Mouse (Mus musculus) heart, embryonic 10.5 days (tissue): ENCODE data around the gene Btbd3. TPM values are rescaled to one million over a fixed set of nuclear protein-coding genes. Genes with fewer than 3 reads are reported as not detected.
A peak's percentile ranks its signal among the peaks of the same experiment; 100 is the strongest.

Experiments used
- DNase-seq: peaks from one replicate; pipeline ENCODE4 v3.0.0-alpha.2; 2017; ENCODE audit warnings: low spot score
- H3K27ac ChIP-seq: fragments of 300-500 bp; sonication (generic); 2 replicates; pipeline ENCODE4 v1.5.1; 2016; ENCODE audit warnings: mild to moderate bottlenecking
- H3K27me3 ChIP-seq: fragments of 300-500 bp; sonication (generic); 2 replicates; pipeline ENCODE4 v1.6.1; 2016; ENCODE audit warnings: mild to moderate bottlenecking; ENCODE audit not compliant: poor library complexity, insufficient read depth, severe bottlenecking
- H3K36me3 ChIP-seq: fragments of 300-500 bp; sonication (generic); 2 replicates; pipeline ENCODE4 v1.6.1; 2016; ENCODE audit warnings: mild to moderate bottlenecking, moderate library complexity
- H3K4me1 ChIP-seq: fragments of 300-500 bp; sonication (generic); 2 replicates; pipeline ENCODE4 v1.6.1; 2016; ENCODE audit warnings: mild to moderate bottlenecking
- H3K4me3 ChIP-seq: fragments of 300-500 bp; sonication (generic); 2 replicates; pipeline ENCODE4 v1.5.1; 2016; ENCODE audit warnings: mild to moderate bottlenecking, moderate library complexity
- H3K9me3 ChIP-seq: fragments of 300-500 bp; sonication (generic); 2 replicates; pipeline ENCODE4 v1.6.1; 2016; ENCODE audit warnings: mild to moderate bottlenecking, moderate library complexity
- WGBS: fragments of 180-500 bp; shearing (Covaris S2); methylation state at CpG from one replicate; pipeline ENCODE4 v1.1.7; 2016; 5-methylcytosine and 5-hydroxymethylcytosine counted together
- polyA plus RNA-seq: library from polyadenylated mRNA; unstranded; fragments of >200 nt; fragmentation: Nextera tagmentation; extraction: Ambion mirVana; gene quantifications from 2 replicates; pipeline ENCODE4 v1.2.1, GENCODE M21; 2016

Gene Btbd3
- polyA plus RNA-seq = 7.0 and 7.6 TPM in 2 replicates

DNA sequence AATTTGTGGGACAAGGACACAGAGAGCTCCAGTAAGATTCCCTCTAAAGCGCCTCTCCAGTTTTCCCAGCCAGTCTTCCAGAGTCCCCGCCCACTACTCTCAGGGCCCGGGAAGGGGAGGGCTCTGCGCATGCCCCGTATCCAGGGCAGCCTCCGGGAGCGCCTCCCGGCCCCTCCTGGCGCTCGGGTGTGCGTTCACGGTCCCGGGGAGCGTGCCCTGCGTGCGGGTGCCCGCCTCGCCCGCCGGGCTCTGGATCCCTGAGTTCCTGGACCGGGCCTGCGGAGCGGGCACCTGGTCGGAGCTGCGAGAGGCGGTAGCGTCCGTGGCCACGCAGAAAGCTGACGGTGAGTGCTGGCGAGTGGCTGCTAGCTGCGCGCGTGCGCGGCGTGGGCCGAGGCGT lies at the start of gene Btbd3:
Gene Btbd3, plus strand, starts transcription at position 155 of the 400 bp plus-strand sequence.
- no peaks in the 10 kb centered on the region for H3K27me3 ChIP-seq
- under 1% methylated on average over 39 of the region's 39 CpGs for WGBS
- H3K4me3 ChIP-seq = peak within 1 kb of the TSS; percentile 93
- H3K4me1 ChIP-seq = 0 out of 2 replicates have a peak, but pooled peaks cover 12% of the 10 kb centered on the region
- peak within 1 kb of the TSS; percentile 99 for H3K27ac ChIP-seq
- no peaks in the 10 kb centered on the region for H3K36me3 ChIP-seq
- peak; percentile 94 for DNase-seq
- H3K9me3 ChIP-seq = no peaks in the 10 kb centered on the region

GRCm38 (mm10) chr2:138215561-138215960 lies 40.8 kb upstream of the Btbd3 start:
- no peak overlapping the region for H3K27ac ChIP-seq
- no peak for DNase-seq
- no peaks in the 10 kb centered on the region for H3K4me1 ChIP-seq
- H3K36me3 ChIP-seq = no peaks in the 10 kb centered on the region
- no peaks in the 10 kb centered on the region for H3K9me3 ChIP-seq
- no peak overlapping the region for H3K4me3 ChIP-seq
- 48% methylated on average over 2 of the region's 2 CpGs for WGBS
- H3K27me3 ChIP-seq = no peaks in the 10 kb centered on the region

DNA sequence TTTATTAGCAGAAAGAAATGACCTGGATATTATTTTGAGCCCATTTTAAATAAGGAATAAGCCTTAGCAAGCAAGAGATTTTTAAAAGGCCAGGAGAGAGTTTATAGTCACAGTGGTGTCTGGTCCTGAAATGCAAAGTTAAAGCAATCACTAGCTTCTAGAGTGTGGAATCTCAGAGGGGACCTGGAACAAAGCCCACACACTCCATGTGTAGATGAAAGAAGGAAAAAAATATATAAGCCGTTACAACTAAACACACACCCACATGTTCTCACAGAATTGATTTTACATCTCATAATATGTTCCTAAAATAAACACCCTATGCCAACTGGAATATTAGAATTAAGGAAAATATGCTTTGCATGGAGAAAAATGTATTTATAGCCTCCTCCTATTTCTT lies 36.1 kb upstream of the Btbd3 start:
- 74% methylated on average over 1 of the region's 1 CpGs for WGBS
- Histone ChIP-seq H3K4me1 (no peaks in the 10 kb centered on the region), H3K27me3 (no peaks in the 10 kb centered on the region), H3K36me3 (no peaks in the 10 kb centered on the region), H3K27ac (no peak overlapping the region), H3K9me3 (no peaks in the 10 kb centered on the region), H3K4me3 (no peak overlapping the region)
- no peak for DNase-seq

DNA sequence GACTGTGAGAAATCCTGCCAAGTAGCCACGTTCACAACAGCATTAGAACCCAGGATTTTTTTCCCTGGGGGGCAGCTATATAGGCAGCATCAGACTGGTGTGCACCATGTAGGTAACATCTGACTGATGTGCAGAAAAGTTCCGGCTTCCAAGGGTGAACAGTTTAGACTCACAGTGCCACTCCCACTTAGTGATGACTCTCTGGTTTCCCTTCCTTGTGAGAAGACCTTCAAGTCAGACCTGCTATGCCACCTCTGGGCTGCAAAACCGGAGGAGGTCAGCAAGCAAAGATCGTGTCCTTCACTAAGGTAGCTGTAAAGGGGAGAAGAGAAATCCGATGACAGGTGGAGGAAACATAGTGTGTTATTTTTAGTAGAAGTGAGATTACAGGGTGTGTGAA lies 24.1 kb upstream of the Btbd3 start:
- Histone ChIP-seq H3K4me3 (no peak overlapping the region), H3K36me3 (no peaks in the 10 kb centered on the region)

DNA sequence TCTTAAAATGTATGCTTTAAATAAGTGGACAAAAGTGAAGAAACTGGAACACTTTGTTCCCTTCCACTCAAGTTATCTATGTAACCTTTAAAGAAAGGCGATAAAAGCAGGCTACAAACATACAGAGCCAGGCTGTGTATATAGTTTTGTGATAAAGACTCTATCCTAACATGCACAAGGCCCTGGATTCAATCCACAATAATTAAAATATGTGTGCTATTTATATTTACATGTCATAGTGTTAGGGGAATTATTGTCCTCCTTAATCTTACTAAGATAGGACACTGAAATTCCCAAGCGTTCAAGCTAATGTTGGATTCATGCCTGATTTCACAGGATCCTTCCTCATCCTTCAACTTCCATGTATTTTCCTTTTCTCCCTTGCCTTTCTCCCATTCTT lies 20.2 kb upstream of the Btbd3 start:
- Histone ChIP-seq H3K36me3 (no peaks in the 10 kb centered on the region), H3K27ac (no peak overlapping the region), H3K27me3 (no peaks in the 10 kb centered on the region), H3K4me1 (peaks cover 4% of the 10 kb centered on the region), H3K9me3 (no peaks in the 10 kb centered on the region), H3K4me3 (no peak overlapping the region)
- 60% methylated on average over 2 of the region's 2 CpGs for WGBS
- no peak for DNase-seq

More for the DNA sequence above, 24.1 kb upstream of the Btbd3 start:
- Histone ChIP-seq H3K27me3 (no peaks in the 10 kb centered on the region), H3K4me1 (peaks cover 4% of the 10 kb centered on the region), H3K27ac (no peak overlapping the region), H3K9me3 (no peaks in the 10 kb centered on the region)
- WGBS = 34% methylated on average over 5 of the region's 5 CpGs
- no peak for DNase-seq

DNA sequence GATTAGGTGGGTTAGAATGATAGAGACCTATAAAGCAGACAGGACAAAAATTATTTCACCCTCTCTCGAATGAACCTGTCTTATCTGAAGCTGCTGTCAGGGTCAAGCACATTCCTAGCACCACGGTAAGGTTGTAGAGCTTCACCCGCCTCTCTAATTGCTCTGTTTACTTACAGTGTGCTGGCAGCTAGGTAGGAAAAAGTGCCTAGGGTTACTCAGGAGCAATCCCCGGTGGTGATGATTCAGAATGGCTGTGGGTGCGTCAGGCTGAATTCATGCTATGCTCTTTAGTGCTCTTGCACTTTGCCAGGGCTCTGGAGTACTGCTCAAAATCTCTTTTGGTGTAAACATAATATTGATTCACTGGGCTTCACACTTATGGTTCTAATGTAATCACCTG lies 13.9 kb upstream of the Btbd3 start:
- H3K4me3 ChIP-seq = no peak overlapping the region
- H3K4me1 ChIP-seq = no peaks in the 10 kb centered on the region
- DNase-seq = no peak
- H3K27me3 ChIP-seq = no peaks in the 10 kb centered on the region
- H3K9me3 ChIP-seq = no peaks in the 10 kb centered on the region
- H3K27ac ChIP-seq = no peak overlapping the region
- WGBS = 35% methylated on average over 5 of the region's 5 CpGs
- H3K36me3 ChIP-seq = no peaks in the 10 kb centered on the region

DNA sequence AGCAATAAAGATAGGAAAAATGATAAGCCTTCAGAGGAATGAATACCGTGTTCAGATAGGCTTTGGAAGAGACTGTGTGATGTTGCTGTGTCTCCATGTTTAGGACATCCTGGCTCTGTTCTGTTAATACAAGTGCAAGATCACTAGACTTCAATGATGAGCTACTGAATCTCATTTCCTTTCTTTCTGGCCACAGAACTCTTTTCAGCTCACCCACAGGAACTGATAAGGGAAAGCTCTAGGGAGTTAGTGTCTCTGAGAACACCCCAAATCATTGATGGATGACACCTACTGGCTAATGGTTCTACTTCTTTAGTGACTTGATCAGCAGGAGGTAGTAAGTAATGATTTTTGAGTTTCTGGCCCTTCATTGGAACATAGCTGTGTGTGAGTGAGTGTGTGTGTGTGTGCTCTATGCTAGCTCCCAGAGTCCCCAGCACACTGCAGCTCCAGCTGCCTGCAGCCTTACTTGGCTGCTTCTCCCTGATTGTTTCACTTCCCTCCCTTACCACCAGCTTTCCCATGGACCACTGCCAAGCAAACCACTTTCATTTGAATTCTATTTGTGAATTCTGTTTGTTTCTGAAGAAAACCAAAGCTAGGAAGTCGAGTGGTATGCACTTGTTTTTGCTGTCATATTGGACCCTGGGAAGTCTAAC lies 10.6 kb upstream of the Btbd3 start:
- 63% methylated on average over 2 of the region's 2 CpGs for WGBS
- no peak for DNase-seq
- H3K36me3 ChIP-seq = no peaks in the 10 kb centered on the region
- H3K4me1 ChIP-seq = peaks cover 6% of the 10 kb centered on the region; the same call in 1 of the 2 replicates
- no peak overlapping the region for H3K4me3 ChIP-seq
- no peak overlapping the region for H3K27ac ChIP-seq
- H3K27me3 ChIP-seq = no peaks in the 10 kb centered on the region
- H3K9me3 ChIP-seq = no peaks in the 10 kb centered on the region

DNA sequence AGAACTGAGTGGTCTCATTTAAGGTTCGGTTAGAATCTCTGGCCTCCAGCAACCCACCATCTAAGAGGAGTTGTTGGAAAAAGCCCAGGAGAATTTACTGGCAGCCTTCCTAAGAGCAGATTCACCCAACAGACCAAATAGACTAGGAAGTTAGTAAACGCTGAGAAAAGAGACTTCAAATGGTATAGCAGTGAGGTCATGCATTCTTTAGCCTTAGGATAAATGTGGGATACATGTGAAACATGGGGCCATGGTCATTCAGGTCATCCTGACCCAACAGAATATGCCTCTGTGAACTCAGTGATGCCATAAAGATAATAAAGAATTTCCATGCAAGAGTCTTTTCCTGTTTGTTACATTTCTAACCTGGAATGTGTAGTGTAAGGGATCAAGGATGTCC lies 8.4 kb upstream of the Btbd3 start:
- WGBS = 45% methylated on average over 2 of the region's 2 CpGs
- H3K4me1 ChIP-seq = peaks cover 6% of the 10 kb centered on the region; the same call in 1 of the 2 replicates

GRCm38 (mm10) chr2:138256851-138257471 lies 596 bp downstream of the Btbd3 start:
- Histone ChIP-seq H3K27ac (peak overlapping the region; percentile 99), H3K9me3 (no peaks in the 10 kb centered on the region), H3K36me3 (no peaks in the 10 kb centered on the region), H3K27me3 (no peaks in the 10 kb centered on the region), H3K4me1 (0 out of 2 replicates have a peak, but pooled peaks cover 12% of the 10 kb centered on the region), H3K4me3 (peak overlapping the region; percentile 93)
- WGBS = 1% methylated on average over 48 of the region's 51 CpGs
- no peak for DNase-seq

More for the DNA sequence above, 8.4 kb upstream of the Btbd3 start:
- no peak for DNase-seq
- Histone ChIP-seq H3K27me3 (no peaks in the 10 kb centered on the region), H3K9me3 (no peaks in the 10 kb centered on the region), H3K4me3 (no peak overlapping the region), H3K27ac (no peak overlapping the region), H3K36me3 (no peaks in the 10 kb centered on the region)

DNA sequence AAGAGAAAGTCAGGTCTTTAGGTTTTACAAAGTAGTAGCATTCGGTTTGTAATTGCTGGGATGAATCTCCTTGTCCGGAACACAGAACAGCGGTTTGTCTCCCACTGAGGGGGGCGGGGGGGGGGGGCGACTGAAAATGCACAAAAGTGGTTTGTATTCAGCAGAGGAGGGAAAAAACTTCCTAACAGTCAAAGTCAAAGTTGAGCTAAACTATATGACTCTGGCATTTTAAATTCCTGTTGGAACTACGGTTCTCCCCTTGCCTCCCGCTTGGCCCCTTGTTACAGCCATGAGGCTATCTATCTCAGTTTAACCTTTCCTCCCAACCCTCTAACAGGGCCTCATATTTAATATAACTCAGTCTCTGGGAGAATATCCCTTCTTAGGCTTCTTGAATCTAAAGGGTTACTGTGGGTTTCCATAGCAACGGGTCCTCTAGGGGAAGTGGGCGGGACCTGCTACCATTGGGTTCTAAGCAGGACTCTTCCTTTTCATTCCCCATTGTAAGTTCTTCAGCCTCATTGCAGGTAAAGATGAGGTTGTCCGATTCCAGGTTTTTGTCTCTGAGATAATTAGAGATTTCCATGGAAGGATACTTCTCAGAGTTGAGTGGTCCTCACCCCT lies 1.4 kb downstream of the Btbd3 start:
- Histone ChIP-seq H3K27ac (peak overlapping the region; percentile 99), H3K36me3 (no peaks in the 10 kb centered on the region), H3K27me3 (no peaks in the 10 kb centered on the region), H3K9me3 (no peaks in the 10 kb centered on the region), H3K4me3 (peak overlapping the region; percentile 93), H3K4me1 (peaks cover 17% of the 10 kb centered on the region; the same call in 1 of the 2 replicates)
- WGBS = 5% methylated on average over 10 of the region's 10 CpGs
- no peak for DNase-seq

GRCm38 (mm10) chr2:138261140-138261539 lies 4.8 kb downstream of the Btbd3 start:
- no peaks in the 10 kb centered on the region for H3K27me3 ChIP-seq
- H3K27ac ChIP-seq = no peak overlapping the region
- no peak for DNase-seq
- no peaks in the 10 kb centered on the region for H3K36me3 ChIP-seq
- H3K4me1 ChIP-seq = peaks cover 29% of the 10 kb centered on the region
- no peaks in the 10 kb centered on the region for H3K9me3 ChIP-seq
- no peak overlapping the region for H3K4me3 ChIP-seq
- WGBS = 90% methylated on average over 7 of the region's 7 CpGs

DNA sequence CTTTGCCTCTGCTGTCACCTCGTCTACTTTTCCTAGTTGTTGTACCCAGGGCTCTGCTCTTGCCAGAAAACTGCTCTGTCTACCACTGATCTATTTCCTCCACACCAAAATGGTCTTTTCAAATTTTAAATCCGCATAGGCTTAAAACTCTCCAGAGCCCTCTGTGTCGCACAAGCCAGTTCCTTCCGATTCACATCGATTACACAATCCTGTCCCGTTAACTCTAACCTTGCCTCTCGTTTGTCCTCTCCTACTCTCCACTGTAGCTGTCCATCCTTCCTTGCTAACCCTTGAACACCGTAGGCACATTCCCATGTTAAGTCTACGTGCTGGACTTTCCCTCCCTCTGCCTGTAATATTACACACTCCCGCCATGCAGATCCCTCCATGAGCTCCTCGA lies 6.5 kb downstream of the Btbd3 start:
- 68% methylated on average over 11 of the region's 11 CpGs for whole genome bisulfite sequencing
- Histone ChIP-seq H3K4me3 (no peak overlapping the region), H3K27ac (no peak overlapping the region), H3K27me3 (no peaks in the 10 kb centered on the region), H3K9me3 (no peaks in the 10 kb centered on the region), H3K36me3 (no peaks in the 10 kb centered on the region), H3K4me1 (peaks cover 39% of the 10 kb centered on the region)
- DNase-seq = no peak

DNA sequence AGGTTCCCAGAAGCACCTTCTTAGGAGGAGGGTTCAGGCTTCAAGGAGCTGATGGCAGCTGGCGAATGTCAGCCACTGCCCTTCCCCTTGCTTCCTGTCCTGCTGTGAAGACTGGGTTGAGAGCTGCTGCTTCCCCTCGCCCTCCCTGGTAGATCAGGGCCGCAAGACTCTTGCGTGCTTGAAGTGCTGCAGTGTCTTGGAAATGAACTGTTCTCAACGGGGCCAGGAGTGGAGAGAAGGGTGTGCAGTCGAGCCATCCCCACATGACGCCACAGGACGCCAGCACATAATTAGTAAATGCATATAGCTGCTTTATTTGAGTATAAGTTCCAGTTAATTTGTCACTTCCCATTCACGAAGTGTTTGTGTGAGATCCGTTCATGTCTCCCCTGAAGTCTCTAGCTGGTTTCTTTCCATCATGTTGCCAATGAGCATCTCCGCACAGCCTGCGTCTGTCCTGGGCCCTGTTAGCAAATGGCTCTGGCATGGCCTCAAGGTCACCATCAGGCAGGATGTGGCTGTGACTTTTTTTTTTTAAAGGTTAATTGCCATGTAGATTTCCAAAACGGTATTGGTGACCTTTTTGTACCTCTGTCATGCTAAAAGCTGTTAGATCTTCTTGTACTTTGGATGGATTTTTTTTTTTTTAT lies 9.1 kb downstream of the Btbd3 start:
- Histone ChIP-seq H3K36me3 (no peaks in the 10 kb centered on the region), H3K27ac (peak overlapping the region; percentile 49; the same call in 1 of the 2 replicates), H3K9me3 (no peaks in the 10 kb centered on the region), H3K4me1 (peaks cover 44% of the 10 kb centered on the region), H3K4me3 (no peak overlapping the region), H3K27me3 (no peaks in the 10 kb centered on the region)
- no peak for DNase-seq
- WGBS = 11% methylated on average over 13 of the region's 13 CpGs
